Mouse (Mus musculus): ENCODE measurements around the gene Rfx2.

Gene Rfx2

GRCm38 (mm10) chr17:56751404-56752072 is 79.3 kb downstream of the Rfx2 start:
- no peak for DNase-seq

GRCm38 (mm10) chr17:56744173-56744572 is 86.6 kb downstream of the Rfx2 start:
- no peak for DNase-seq

- no peak for DNase-seq
Measured at GRCm38 (mm10) chr17:56740788-56741160, 90.0 kb downstream of the Rfx2 start.

DNA sequence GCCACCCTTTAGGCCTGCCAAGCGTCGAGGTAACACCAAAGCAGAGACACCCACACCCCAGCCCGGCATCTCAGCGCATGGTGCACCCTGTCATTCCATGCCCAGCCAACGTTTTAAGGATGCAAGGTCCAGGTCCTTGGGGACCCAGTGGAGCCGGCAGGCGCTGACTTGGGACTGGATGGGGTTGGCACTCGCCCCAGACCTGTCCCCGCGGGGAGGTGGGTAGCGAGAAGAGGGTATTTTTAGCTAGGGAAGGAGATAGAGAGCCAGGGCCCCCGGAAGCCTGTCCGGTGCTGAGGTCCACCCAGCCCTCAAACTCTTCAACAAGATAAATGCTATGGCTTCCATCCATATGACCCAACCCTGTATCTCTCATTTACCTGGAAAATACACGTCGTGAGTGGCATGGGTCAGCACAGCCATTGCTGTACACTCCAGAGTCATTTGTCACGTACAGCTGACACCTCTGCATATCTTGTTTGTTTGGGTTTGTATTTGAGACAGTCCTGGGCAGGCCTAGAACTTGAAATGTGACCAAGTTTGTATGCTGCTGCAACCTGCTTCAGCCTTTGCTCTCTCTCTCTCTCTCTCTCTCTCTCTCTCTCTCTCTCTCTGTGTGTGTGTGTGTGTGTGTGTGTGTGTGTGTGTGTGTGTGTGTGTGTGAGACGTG is 90.6 kb downstream of the Rfx2 start:
- no peak for DNase-seq

DNA sequence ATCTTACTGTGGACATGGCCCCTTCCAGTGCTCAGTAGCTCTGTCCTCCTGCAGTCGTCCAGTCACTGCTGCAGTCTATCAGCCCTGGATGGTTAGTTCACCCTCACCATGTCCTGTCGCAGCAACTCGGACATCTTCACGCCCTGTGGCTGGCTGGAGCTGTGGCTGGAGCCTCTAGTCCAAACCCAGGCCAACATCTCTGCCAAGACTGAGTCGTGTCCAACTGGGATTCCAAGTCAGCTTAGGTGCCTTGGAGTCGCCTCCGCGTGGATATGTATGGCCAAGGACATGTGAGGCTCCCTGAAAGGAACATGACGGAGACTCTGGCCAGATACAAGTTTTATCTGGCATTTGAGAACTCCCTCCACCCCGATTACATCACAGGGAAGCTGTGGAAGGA is 92.6 kb downstream of the Rfx2 start:
- DNase-seq, result no peak

DNA sequence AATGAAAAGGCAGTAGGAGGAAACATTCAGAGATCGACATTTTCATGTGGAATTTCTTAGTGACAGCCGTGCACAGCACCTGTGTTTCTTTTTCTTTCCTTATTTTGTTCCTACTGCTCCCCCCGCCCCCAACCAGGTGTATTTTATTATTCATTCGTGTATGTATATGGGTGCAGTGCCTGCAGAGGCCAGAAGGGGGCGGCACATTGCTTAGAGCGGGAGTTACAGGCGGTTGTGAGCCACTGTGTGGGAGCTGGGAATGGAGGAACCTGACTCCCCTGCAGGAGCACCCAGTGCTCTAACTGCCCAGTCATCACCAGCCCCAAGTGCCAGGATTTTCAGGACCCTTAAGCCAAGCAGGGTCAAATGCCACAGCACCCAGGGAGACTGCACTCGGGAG is 94.3 kb downstream of the Rfx2 start:
- DNase-seq, result no peak

DNA sequence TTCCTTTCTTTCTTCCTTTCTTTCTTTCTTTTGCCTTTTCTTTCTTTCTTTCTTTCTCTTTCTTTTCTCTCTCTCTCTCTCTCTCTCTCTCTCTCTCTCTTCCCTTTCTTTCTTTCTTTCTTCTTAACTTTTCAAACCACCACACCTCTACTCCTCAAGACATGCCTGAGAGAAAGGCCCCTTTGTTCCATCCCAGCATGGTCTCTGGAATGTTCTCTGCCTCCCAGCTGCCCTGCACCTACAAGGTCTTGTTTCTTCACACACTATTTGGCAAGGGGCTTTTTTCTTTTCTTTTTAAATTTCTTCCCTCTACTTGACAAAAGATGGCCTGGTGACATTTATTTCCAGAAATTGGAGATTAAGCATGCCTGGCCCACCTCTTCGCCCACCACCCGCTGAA is 101.2 kb downstream of the Rfx2 start:
- DNase-seq, result no peak

- no peak for DNase-seq
Measured at GRCm38 (mm10) chr17:56729151-56729550, 101.7 kb downstream of the Rfx2 start.

GRCm38 (mm10) chr17:56728117-56728516 is 102.7 kb downstream of the Rfx2 start:
- no peak for DNase-seq

- no peak for DNase-seq
Measured at GRCm38 (mm10) chr17:56727659-56728058, 103.2 kb downstream of the Rfx2 start.

GRCm38 (mm10) chr17:56727029-56727649 is 103.7 kb downstream of the Rfx2 start:
- no peak for DNase-seq
